Mouse (Mus musculus) neural tube, embryonic 15.5 days (tissue): Measurements from ENCODE around the gene 4930467E23Rik. TPM values are rescaled to one million over a fixed set of nuclear protein-coding genes. Genes with fewer than 3 reads are reported as not detected.
"Not testable (repeated sequence)": the region's sequence is repeated elsewhere in the genome, so short reads cannot be mapped to it uniquely, and the experiment has no call there.

ENCODE experiments used
- ATAC-seq: fragments of 200-750 bp; cut with Nextera tagmentation; 2 replicates; pipeline ENCODE4 v1.8.0; 2017; ENCODE audit warnings: mild to moderate bottlenecking, moderate TSS enrichment, moderate library complexity; ENCODE audit not compliant: low FRiP score
- H3K27ac ChIP-seq: fragments of 300-500 bp; sonication (generic); replicated peaks from 2 replicates; pipeline ENCODE4 v1.5.1; 2015; ENCODE audit warnings: mild to moderate bottlenecking, inconsistent platforms
- H3K27me3 ChIP-seq: fragments of 300-500 bp; sonication (generic); replicated peaks from 2 replicates; pipeline ENCODE4 v1.6.1; 2015; ENCODE audit warnings: inconsistent platforms
- H3K36me3 ChIP-seq: fragments of 300-500 bp; sonication (generic); 2 replicates; pipeline ENCODE4 v1.6.1; 2015; ENCODE audit warnings: inconsistent platforms
- H3K4me1 ChIP-seq: fragments of 300-500 bp; sonication (generic); 2 replicates; pipeline ENCODE4 v1.6.1; 2015; ENCODE audit warnings: inconsistent platforms
- H3K4me2 ChIP-seq: fragments of 300-500 bp; sonication (generic); 2 replicates; pipeline ENCODE4 v1.6.1; 2015; ENCODE audit warnings: inconsistent platforms, mild to moderate bottlenecking, moderate library complexity
- H3K4me3 ChIP-seq: fragments of 300-500 bp; sonication (generic); replicated peaks from 2 replicates; pipeline ENCODE4 v1.5.1; 2015; ENCODE audit warnings: mild to moderate bottlenecking, inconsistent platforms
- H3K9ac ChIP-seq: fragments of 300-500 bp; sonication (generic); replicated peaks from 2 replicates; pipeline ENCODE4 v1.6.1; 2015; ENCODE audit warnings: mild to moderate bottlenecking, inconsistent platforms
- H3K9me3 ChIP-seq: fragments of 300-500 bp; sonication (generic); replicated peaks from 2 replicates; pipeline ENCODE4 v1.6.1; 2016; ENCODE audit warnings: inconsistent platforms
- WGBS: fragments of 180-500 bp; shearing (Covaris S2); methylation state at CpG from one replicate; pipeline ENCODE4 v1.1.7; 2015; ENCODE audit warnings: mixed read lengths; 5-methylcytosine and 5-hydroxymethylcytosine counted together
- polyA plus RNA-seq: library from polyadenylated mRNA; unstranded; fragments of >200 nt; fragmentation: Nextera tagmentation; extraction: Ambion mirVana; gene quantifications from 2 replicates; pipeline ENCODE4 v1.2.1, GENCODE M21; 2015

The 4930467E23Rik gene
- polyA plus RNA-seq = 0.09 TPM in 1 of 2 replicates, not detected in the other

GRCm38 (mm10) chr8:19729276-19729675, at the start of gene 4930467E23Rik:
Gene 4930467E23Rik, plus strand, starts transcription at chr8:19729576.
- H3K9ac ChIP-seq, H3K36me3 ChIP-seq, H3K9me3 ChIP-seq, H3K4me3 ChIP-seq, H3K4me1 ChIP-seq, ATAC-seq, H3K27ac ChIP-seq, H3K27me3 ChIP-seq, H3K4me2 ChIP-seq: not testable (repeated sequence)
- WGBS = no CpG with 5 or more reads among the region's 2 CpGs

DNA sequence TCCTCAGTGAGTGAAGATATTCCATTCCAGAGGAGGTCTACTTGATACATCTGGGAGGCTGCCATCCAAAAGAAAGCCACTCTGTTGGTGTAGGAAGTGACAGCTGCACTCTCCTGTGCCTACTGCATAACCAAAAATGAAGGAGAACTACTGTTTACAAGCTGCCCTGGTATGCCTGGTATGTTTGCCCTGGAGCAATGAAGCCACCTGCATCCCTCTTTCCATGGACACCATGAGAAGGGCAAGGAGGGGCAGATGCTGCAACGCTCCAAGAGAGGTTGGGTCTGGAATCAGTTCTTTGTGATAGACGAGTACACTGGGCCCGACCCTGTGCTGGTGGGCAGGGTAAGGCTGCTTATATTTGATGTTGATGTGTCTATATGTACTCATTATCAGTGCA, 47.1 kb upstream of the 4930467E23Rik start:
- not testable (repeated sequence) for H3K4me3 ChIP-seq, H3K9me3 ChIP-seq, H3K36me3 ChIP-seq, ATAC-seq, H3K9ac ChIP-seq, H3K27ac ChIP-seq, H3K4me2 ChIP-seq, H3K27me3 ChIP-seq, H3K4me1 ChIP-seq
- 93% methylated on average over 2 of the region's 3 CpGs for WGBS

DNA sequence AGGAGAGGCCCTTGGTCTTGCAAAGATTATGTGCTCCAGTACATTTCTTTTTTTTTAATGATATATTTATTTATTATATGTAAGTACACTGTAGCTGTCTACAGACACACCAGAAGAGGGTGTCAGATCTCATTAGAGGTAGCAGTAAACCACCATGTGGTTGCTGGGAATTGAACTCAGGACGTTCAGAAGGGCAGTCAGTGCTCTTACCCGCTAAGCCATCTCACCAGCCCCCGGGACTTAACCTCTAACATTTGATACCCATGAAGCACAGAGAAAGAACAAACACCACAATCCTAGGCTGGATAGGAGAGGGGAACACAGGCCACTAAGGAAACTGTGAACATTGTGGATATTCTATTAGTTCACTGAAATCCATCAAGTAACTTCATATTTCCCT, 43.9 kb upstream of the 4930467E23Rik start:
- H3K9me3 ChIP-seq, H3K4me2 ChIP-seq, H3K36me3 ChIP-seq, H3K4me3 ChIP-seq, ATAC-seq, H3K9ac ChIP-seq, H3K4me1 ChIP-seq, H3K27ac ChIP-seq, H3K27me3 ChIP-seq: not testable (repeated sequence)
- WGBS = 82% methylated on average over 3 of the region's 3 CpGs

DNA sequence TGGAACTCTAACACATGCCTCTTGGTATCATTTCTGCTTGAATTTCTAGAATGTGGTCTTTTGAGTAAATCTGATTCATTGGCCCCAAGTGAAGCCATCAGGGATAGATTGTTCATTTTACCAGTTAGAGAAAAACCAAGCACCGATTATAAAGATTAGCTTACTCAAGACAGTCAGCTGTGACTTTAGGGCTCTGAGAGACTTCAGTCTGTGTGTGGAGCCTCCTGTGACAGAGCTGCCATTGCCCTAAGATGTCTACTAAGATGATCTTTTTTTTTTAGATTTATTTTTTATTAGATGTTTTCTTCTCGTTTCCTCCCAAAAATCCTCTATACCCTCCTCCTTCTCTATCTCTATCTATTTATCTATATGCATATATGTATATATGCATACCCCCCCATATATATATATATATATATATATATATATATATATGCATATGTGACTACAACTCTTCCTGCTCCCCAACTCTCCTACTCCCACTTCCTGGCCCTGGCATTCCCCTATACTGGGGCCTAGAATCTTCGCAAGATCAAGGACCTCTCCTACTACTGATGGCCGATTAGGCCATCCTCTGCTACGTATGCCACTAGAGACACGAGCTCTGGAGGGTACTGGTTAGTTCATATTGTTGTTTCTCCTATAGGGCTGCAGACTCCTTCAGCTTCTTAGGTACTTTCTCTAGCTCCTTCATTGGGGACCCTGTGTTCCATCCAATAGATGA, 40.4 kb upstream of the 4930467E23Rik start:
- H3K27ac ChIP-seq, H3K9me3 ChIP-seq, H3K4me1 ChIP-seq, H3K27me3 ChIP-seq, H3K4me3 ChIP-seq, H3K9ac ChIP-seq, H3K36me3 ChIP-seq, H3K4me2 ChIP-seq, ATAC-seq: not testable (repeated sequence)
- WGBS = 83% methylated on average over 6 of the region's 6 CpGs

DNA sequence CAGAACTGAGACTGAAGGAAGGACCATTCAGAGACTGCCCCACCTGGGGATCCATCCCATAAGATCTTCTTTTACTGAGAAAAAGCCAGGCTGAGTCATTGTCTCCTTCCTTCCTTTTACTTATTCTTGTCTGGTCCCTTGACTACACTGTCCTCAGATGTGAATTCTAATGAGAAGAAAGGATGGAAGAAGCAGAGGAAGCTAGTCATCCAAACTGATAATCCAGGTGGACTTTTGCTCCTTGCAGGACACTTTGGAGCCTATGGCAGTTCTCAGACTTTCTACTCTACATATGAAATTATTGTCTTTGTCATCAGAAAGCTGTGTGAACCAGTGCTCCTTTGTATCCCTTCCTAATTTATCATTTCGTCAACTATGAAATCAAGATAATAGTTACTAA, 39.6 kb upstream of the 4930467E23Rik start:
- H3K9me3 ChIP-seq, H3K9ac ChIP-seq, H3K36me3 ChIP-seq, H3K27me3 ChIP-seq, H3K27ac ChIP-seq, ATAC-seq, H3K4me1 ChIP-seq, H3K4me2 ChIP-seq, H3K4me3 ChIP-seq: not testable (repeated sequence)
- WGBS = 83% methylated on average over 1 of the region's 1 CpGs

- not testable (repeated sequence) for H3K27ac ChIP-seq, H3K4me2 ChIP-seq, H3K4me3 ChIP-seq, H3K9me3 ChIP-seq, H3K36me3 ChIP-seq, ATAC-seq, H3K4me1 ChIP-seq, H3K9ac ChIP-seq, H3K27me3 ChIP-seq
- 84% methylated on average over 6 of the region's 6 CpGs for WGBS
These were observed 38.0 kb upstream of the 4930467E23Rik start for GRCm38 (mm10) chr8:19691421-19691820.

- H3K4me2 ChIP-seq = not testable (repeated sequence)
These were observed 31.8 kb upstream of the 4930467E23Rik start for GRCm38 (mm10) chr8:19697497-19698077.

GRCm38 (mm10) chr8:19698123-19698522, 31.3 kb upstream of the 4930467E23Rik start:
- H3K4me2 ChIP-seq, H3K4me3 ChIP-seq, H3K4me1 ChIP-seq, H3K9me3 ChIP-seq, ATAC-seq, H3K9ac ChIP-seq, H3K36me3 ChIP-seq, H3K27me3 ChIP-seq, H3K27ac ChIP-seq: not testable (repeated sequence)
- WGBS = 80% methylated on average over 6 of the region's 6 CpGs

More at GRCm38 (mm10) chr8:19697497-19698077, 31.8 kb upstream of the 4930467E23Rik start:
- not testable (repeated sequence) for H3K27ac ChIP-seq, ATAC-seq, H3K4me1 ChIP-seq, H3K36me3 ChIP-seq, H3K9ac ChIP-seq, H3K4me3 ChIP-seq, H3K9me3 ChIP-seq, H3K27me3 ChIP-seq
- 86% methylated on average over 11 of the region's 11 CpGs for WGBS

DNA sequence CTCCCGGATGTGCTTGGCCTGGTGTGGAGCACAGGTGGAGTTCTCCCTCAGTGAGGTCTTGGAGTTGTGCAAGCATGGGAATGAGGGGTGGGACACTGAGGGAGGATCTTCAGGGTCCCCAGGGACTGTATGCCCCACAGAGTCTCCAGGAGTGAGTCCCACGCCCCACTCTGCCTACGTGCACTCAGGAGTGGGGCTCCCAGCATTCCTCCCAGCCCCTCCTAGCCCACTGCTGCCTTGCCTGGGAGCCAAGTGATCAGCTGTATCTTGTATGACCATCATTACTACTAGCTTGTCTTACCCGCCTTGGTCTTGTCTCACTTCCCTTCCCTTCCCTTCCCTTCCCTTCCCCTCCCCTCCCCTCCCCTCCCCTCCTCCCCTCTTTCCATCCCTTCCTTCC, 30.7 kb upstream of the 4930467E23Rik start:
- H3K36me3 ChIP-seq, H3K27me3 ChIP-seq, H3K4me1 ChIP-seq, H3K4me3 ChIP-seq, H3K9ac ChIP-seq, H3K27ac ChIP-seq, H3K4me2 ChIP-seq, H3K9me3 ChIP-seq, ATAC-seq: not testable (repeated sequence)
- WGBS = 87% methylated on average over 4 of the region's 4 CpGs

GRCm38 (mm10) chr8:19701326-19701725, 28.1 kb upstream of the 4930467E23Rik start:
- not testable (repeated sequence) for ATAC-seq, H3K9ac ChIP-seq, H3K4me3 ChIP-seq, H3K4me1 ChIP-seq, H3K27me3 ChIP-seq, H3K36me3 ChIP-seq, H3K9me3 ChIP-seq, H3K27ac ChIP-seq, H3K4me2 ChIP-seq
- 91% methylated on average over 2 of the region's 2 CpGs for WGBS

DNA sequence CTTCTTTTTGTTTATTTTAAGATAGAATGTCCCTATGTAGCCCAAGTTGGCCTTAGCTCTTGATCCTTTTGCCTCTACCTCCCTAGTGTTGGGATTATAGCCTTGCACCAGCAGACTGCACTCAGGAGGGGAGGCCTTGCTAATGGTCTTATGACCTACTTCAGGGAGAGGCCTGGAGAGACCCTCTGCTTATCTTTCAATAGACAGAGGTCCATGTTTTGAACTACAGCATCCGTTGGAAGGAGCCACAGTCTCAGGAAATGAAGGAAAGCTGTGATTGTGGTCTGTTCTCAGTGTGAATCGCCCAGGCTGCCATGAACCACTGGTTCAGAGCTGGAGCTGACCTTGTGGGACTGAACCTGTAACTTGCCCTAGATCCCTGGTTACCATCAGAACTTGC, 27.1 kb upstream of the 4930467E23Rik start:
- not testable (repeated sequence) for H3K4me1 ChIP-seq, H3K9ac ChIP-seq, H3K9me3 ChIP-seq

DNA sequence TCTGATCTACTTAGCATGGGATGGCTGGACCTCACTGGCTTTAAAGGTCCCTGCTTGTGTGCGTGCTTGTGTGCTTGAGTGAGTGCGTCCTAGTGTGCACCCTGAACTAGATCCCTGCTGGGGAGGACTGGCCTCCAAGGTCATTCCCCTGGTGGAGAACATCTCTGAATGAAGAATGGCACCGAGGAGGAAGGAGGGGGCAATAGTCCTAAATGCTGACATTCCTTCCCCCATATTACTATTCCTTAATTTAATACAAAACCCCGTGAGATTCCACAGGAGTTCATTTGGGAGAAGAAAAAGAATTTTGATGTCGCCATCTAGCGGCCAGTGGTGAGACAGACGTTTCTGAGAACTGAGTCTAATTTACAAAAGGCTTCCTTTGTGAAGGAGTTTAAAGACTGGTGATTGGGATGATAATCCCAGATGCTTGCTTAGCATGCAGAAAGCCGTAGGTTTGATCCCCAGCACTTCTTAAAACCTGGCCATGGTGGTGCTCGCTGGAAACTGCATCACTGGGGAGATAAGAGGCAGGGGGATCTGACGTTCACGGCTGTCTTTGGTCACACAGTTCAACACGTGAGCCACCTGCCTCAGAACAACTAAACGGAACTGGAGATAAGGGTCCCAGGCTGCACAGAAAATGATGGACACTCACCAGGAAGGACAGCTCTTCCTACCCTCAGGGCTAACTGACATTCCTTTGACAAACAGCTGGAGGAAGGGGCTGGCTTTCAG, 26.2 kb upstream of the 4930467E23Rik start:
- not testable (repeated sequence) for H3K4me2 ChIP-seq, H3K9ac ChIP-seq, H3K4me1 ChIP-seq, H3K4me3 ChIP-seq, H3K9me3 ChIP-seq, H3K36me3 ChIP-seq, H3K27me3 ChIP-seq, H3K27ac ChIP-seq
- peak; percentile 93 for ATAC-seq
- 47% methylated on average over 13 of the region's 13 CpGs for WGBS

More for the DNA sequence above, 27.1 kb upstream of the 4930467E23Rik start:
- not testable (repeated sequence) for H3K4me3 ChIP-seq, ATAC-seq, H3K36me3 ChIP-seq, H3K27me3 ChIP-seq, H3K4me2 ChIP-seq, H3K27ac ChIP-seq
- WGBS = 77% methylated on average over 2 of the region's 2 CpGs
